Mouse (Mus musculus): Measurements from ENCODE around the gene Tmigd3.

Gene Tmigd3

GRCm38 (mm10) chr3:105951348-105951747, 80.6 kb downstream of the Tmigd3 start:
- DNase-seq = no peak

DNA sequence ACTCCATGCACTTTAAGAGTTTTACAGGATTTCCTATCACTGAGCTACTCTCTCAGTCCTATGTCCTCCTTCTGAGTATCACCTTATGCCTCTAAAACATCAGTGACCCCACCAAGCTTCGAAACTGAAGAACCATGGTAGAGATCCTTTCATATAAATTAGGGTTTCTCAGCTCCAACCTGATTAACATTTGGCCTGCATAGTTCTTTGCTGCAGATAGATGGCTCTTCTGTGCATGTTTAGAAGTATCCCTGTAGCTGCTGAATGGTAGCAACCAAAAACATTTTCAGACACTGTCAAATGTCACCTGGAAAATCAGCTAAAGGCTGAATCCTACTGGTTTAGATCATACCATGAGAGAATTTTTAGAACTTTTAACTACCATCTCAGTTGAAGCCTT, 86.5 kb downstream of the Tmigd3 start:
- DNase-seq = no peak

GRCm38 (mm10) chr3:105958204-105958603, 87.5 kb downstream of the Tmigd3 start:
- DNase-seq = no peak

DNA sequence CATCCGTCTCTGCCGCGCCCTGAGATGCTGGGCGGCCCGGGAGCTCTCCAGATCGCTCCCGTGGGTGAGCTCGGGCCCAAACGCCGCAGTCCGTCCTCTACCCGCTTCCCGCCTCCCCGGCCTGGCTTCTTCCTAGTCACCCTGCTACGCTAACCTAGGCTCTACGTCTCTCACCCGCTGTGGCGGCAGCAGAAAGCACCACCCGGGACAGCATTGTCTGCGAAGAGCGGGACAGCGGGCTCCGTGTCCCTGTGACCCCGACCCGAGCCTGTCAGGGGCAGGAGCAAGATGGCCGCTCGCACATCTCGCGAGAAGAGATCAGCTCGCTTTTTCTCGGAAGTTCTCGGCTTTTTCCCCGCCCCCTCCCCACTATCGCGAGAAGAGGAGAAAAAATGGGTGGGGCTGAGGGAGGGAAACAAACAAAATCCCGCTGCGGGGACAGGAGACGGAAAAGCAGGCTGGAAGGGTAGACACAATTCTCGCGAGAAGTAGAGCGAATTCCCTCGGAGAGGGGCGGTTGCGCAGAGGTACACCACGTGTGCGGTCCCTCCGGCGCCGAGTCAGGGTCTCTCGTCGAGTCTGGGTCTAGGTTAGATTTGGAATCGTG, 88.4 kb downstream of the Tmigd3 start, which contains the start of gene Wdr77:
Wdr77 (plus strand) TSS at position 396 of the 607 bp plus-strand sequence.
- peak; percentile 98 for DNase-seq

DNA sequence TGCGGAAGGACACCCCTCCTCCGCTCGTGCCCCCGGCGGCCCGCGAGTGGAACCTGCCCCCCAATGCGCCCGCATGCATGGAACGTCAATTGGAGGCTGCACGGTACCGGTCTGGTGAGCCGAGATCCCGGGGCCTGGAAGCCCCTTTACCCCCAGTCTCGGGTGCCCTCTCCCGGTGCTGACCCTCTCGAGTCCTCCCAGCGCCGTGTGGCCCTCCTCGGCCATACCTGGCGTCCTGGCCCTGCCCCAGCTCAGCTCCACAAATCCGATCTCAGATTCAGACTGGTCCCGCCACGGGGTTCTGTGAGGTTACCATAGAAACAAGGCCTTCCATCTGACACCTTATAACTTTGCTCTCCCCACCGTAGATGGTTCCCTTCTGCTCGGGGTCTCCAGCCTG, 88.9 kb downstream of the Tmigd3 start:
- DNase-seq = no peak

- DNase-seq = no peak
Observed at GRCm38 (mm10) chr3:105959999-105960398, 89.3 kb downstream of the Tmigd3 start, which contains the start of gene Atp5f1. Gene Atp5f1 (minus strand): TSS chr3:105960099.

GRCm38 (mm10) chr3:105960700-105961099, 90.0 kb downstream of the Tmigd3 start:
- DNase-seq = no peak

- no peak for DNase-seq
Observed at GRCm38 (mm10) chr3:105971831-105972446, 101.2 kb downstream of the Tmigd3 start.

- DNase-seq = no peak
Observed at GRCm38 (mm10) chr3:105973411-105973810, 102.7 kb downstream of the Tmigd3 start, which contains the start of gene Ovgp1. Gene Ovgp1 (plus strand): TSS chr3:105973711.
